Mouse (Mus musculus): ENCODE data around the gene S1pr4. TPM values are rescaled to one million over a fixed set of nuclear protein-coding genes. Genes with fewer than 3 reads are reported as not detected.
A peak's percentile ranks its signal among the peaks of the same experiment; 100 is the strongest.

S1pr4 gene
- 1 to 10 TPM in 1 of 2 experiments, under 1 TPM in 1; 0.96 to 1.2 TPM for total RNA-seq (2021)
- long read RNA-seq, experiment 1, transcript S1pr4-201 (1 exons, 2,386 nt): major isoform, 5 of 5 reads
- long read RNA-seq, experiment 1, partial matches to known transcripts: 0 of 5 reads
- long read RNA-seq, experiment 1, other reads (novel, unspliced or antisense): 0 of 5 reads
- long read RNA-seq, experiment 2, partial matches to known transcripts: 0 of 3 reads
- long read RNA-seq, experiment 2, other reads (novel, unspliced or antisense): 0 of 3 reads

- no peak for DNase-seq
- intact Hi-C loops (cut with DNase I): loop anchor here (5.0 kb wide), 2 partner anchors 102 to 672 kb away; partner anchors contain the start of gene Tle6
Observed at GRCm38 (mm10) chr10:81500032-81500431, at the start of gene S1pr4. Gene S1pr4, minus strand, starts transcription at chr10:81500132.

- intact Hi-C loops (cut with DNase I): loop anchor here (10.0 kb wide), 1 partner anchor 164 kb away; the partner anchor contains the start of genes Dohh, Gm48551 and Gm48552
- no peak for DNase-seq
Observed at GRCm38 (mm10) chr10:81548944-81549343, 49.0 kb upstream of the S1pr4 start.

DNA sequence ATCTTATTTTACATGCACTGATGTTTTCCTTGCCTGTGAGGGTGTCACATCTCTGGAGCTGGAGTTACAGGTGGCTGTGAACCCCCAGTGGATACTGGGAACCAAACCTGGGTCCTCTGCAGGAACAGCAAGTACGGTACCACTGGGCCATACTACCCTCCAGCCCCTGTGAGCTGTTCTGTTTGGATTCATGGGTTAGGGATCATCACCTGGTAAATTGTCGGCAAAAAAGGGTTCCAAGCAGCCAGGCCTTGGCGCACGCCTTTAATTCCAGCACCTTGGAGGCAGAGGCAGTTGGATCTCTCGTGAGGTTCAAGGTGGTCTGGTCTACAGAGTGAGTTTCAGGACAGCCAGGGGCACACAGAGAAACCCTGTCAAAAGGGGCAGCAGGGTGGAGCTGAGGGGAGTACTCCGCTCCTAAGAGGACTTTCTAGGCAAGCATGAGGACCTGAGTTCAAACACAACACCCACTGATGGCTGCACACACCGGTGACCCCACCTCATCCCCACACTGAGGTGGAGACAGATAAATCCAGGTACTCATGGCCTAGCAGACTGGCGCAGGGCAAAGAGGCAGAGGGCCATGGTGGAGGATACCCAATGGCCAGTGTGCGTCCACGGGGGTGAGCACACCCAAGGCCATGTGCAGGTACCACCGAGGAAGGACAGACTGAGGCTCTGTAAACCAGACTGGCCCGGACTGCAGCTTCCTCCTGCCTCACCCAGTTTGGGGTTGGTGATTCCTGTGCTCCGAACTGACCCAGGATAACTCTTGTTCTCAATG lies 47.0 kb upstream of the S1pr4 start:
- intact Hi-C loops (cut with DNase I): loop anchor here (10.0 kb wide), 1 partner anchor 162 kb away; the partner anchor contains the start of genes Dohh, Gm48551 and Gm48552

GRCm38 (mm10) chr10:81546332-81546731 lies 46.4 kb upstream of the S1pr4 start:
- intact Hi-C loops (cut with DNase I): loop anchor here (10.0 kb wide), 1 partner anchor 162 kb away; the partner anchor contains the start of genes Dohh, Gm48551 and Gm48552
- no peak for DNase-seq

More for the DNA sequence above, 47.0 kb upstream of the S1pr4 start:
- DNase-seq: no peak

GRCm38 (mm10) chr10:81545161-81545747 lies 45.3 kb upstream of the S1pr4 start, which contains the start of gene Gna11:
Gene Gna11, minus strand, starts transcription at chr10:81545190.
- DNase-seq: peak; percentile 100
- intact Hi-C loops (cut with DNase I): loop anchor here (10.0 kb wide), 1 partner anchor 160 kb away; the partner anchor contains the start of genes Dohh, Gm48551 and Gm48552

- no peak for DNase-seq
- intact Hi-C loops (cut with DNase I): loop anchor here (10.0 kb wide), 1 partner anchor 160 kb away; the partner anchor contains the start of genes Dohh, Gm48551 and Gm48552
Observed at GRCm38 (mm10) chr10:81544296-81545160, 44.6 kb upstream of the S1pr4 start.

DNA sequence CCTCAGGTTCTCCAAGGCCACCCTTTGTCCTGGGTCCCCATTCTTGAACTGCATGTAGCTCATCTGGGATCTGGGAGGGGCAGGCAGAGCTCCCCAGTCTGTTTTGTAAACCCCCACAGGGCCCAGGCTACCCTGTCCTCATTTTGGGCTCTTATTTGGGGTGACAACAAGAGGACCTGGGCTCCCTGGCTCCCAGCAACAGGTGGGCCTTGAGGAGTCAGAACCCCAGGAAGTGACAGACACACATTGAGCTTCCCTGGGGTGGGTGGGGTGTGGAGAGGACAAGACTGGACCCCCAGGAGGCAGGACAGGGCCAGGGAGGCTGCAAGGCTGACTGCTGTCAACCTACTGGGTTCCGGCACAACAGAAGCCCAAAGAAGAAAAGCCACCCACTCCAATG lies 43.7 kb upstream of the S1pr4 start:
- intact Hi-C loops (cut with DNase I): loop anchor here (10.0 kb wide), 1 partner anchor 159 kb away; the partner anchor contains the start of genes Dohh, Gm48551 and Gm48552

GRCm38 (mm10) chr10:81542727-81543460 lies 43.0 kb upstream of the S1pr4 start:
- intact Hi-C loops (cut with DNase I): loop anchor here (10.0 kb wide), 1 partner anchor 158 kb away; the partner anchor contains the start of genes Dohh, Gm48551 and Gm48552
- no peak for DNase-seq

More for the DNA sequence above, 43.7 kb upstream of the S1pr4 start:
- DNase-seq: no peak

DNA sequence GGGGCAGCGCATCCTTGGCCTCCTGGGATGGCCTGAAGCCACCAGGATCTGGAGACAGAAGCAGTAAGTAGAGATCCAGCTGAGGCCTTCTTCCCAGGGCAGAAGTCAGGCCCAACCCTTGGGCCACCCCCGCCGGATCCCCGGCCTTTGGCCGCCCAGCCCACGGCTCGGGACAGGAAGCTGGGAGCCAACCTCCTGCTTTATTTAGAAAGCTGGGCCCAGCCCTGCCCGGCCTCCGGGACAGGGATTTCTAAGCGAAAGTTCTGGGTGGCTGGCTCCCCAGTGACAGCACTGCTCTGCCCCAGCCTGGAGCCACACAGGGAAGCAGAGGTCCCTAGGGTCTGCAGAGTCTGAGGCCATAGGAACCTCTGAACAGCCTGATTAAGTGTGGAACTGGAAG lies 41.9 kb upstream of the S1pr4 start:
- peak; percentile 75 to 80 for DNase-seq
- intact Hi-C loops (cut with DNase I): loop anchor here (10.0 kb wide), 1 partner anchor 157 kb away; the partner anchor contains the start of genes Dohh, Gm48551 and Gm48552

GRCm38 (mm10) chr10:81541363-81541762 lies 41.4 kb upstream of the S1pr4 start:
- intact Hi-C loops (cut with DNase I): loop anchor here (10.0 kb wide), 1 partner anchor 157 kb away; the partner anchor contains the start of genes Dohh, Gm48551 and Gm48552
- DNase-seq: no peak

DNA sequence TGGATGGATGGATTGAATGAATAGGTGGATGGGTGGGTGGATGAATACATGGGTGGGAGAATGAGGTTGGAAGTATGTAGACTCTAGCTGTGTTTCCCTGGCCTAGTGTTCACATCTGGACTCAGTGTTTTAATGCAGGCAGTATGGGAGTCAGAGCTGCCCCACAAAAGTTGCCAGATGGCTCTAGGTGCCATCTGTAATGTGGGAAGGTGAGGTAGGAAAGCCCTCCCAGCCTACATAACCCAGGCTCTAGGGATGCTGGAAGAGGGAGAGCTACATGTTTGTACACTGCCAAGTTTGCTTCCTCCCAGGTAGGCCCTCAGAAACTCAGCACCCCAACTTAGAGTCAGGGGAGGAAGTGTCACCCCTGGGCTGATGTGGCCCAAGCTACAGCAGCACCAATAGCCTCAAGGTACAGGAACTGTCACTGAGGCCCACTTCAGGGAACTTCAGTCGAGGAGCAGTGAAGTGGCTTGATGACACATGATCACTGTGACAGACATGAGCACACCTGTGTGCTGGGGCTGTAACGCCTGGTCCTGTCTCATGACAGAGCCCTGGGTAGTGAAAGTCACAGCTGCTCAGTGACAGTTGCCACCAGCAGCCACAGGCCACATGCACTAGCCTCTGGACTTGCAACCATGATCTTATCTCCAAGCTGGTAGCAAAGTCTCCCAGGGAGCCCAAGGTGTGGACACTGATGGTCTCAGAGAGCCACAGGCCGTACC lies 38.6 kb upstream of the S1pr4 start:
- intact Hi-C loops (cut with DNase I): no loop called here
- DNase-seq: no peak

- intact Hi-C loops (cut with DNase I): no loop called here
- no peak for DNase-seq
Observed at GRCm38 (mm10) chr10:81537429-81537828, 37.5 kb upstream of the S1pr4 start.

DNA sequence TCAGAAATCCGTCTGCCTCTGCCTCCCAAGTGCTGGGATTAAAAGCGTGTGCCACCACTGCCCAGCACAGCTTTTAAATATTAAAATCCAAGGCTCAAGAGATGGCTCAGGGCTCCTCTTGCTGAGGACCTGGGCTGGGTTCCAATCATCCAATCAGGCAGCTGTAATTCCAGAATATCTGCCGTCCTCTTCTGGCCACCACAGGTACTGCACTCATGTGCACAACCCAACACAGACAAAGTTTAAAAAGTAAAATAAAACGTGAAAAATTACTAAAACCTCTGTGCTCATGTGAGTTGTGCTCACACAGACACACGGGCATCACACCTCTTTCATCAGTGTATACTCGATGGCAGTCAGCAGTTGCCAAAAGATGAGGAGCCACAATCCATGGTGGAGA lies 36.8 kb upstream of the S1pr4 start:
- intact Hi-C loops (cut with DNase I): no loop called here
- DNase-seq: peak in 1 of 2 experiments; percentile 40

- intact Hi-C loops (cut with DNase I): no loop called here
- no peak for DNase-seq
Observed at GRCm38 (mm10) chr10:81534826-81535225, 34.9 kb upstream of the S1pr4 start.

DNA sequence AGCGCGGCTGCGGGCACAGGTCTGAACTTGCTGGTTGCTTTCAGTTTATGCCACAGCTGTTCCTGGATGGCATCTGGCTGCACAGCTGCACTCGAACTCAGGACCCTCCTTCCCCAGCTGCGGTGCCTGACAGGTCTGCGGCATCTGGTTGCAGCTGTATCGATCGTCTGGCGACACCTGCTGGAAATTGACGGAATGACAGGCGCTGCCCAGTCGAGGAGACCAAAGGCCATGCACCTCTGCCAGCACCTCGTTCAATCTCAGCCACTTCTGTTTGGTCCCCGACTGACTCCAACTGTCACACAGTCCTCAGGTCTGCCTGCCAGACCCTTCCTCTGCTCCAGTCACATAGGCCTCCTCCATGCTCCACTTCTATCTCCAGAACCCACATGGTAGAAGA lies 26.8 kb upstream of the S1pr4 start:
- DNase-seq: peak; percentile 85 to 93
- intact Hi-C loops (cut with DNase I): loop anchor here (1.0 kb wide), 1 partner anchor 24 kb away; no protein-coding TSS in a partner anchor

DNA sequence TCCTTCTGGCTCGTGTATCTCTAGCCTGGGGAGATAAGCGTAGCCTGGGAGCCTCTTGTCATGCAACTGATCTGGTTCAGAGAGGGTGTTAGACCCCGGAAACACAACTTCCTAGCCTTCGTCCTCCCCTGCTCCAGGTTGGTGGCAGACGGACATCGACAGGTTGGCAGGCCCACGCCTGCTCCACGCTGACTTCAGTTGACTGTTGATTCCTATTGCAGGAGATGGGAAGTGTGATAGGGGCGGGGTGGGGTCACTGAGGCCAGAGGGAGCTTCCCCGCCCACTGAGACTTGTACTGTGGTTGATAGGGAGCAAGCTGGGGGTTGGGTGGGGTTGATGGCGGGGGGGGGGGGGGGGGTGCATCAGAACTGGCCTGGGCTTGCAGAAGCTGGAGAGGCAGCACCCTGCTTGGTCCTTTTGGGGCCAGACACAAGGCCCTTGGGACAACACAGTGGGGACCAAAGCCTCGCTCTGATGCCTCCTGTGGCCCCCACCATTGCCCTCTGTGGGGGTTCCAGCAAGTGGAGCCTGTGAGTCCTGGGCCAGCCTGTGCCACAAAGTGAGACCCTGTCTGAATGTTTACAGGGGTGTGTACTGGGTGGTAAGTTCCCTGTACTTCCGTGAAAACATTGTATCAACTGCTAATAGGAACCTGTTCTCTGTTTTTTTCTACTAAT lies 25.2 kb upstream of the S1pr4 start:
- no peak for DNase-seq

DNA sequence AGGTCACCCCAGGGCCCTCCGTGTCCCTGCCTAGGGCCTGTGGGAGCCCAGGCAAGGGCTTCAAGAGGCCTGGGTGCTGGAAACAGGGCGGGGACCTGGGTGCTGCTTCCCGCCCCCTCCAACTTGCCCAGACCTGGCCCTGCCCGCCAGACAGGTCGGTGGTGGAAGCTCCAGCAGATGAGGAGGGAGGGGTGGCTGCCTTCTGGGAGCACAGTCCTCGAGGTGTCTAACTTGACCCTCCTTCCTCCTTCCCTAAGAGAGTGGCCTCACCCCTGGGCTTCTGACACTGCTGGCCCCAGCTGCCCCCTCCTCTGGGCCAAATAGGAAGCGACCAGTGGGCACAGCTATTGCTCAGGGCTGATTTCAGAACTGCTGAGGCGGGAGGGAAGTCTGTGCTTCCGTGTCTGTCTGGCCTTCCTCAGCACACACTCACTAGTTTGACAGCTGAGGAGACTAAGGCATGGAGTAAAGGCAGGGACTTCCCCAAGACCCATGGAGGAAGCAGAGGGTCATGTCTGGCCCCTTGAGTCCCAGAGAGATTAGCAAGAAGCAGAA lies 24.2 kb upstream of the S1pr4 start, which contains the start of gene Gna15:
TSS of gene Gna15 (minus strand) at position 175 of the 555 bp plus-strand sequence.
- no peak for DNase-seq
- intact Hi-C loops (cut with DNase I): no loop called here

More for the DNA sequence above, 25.2 kb upstream of the S1pr4 start:
- intact Hi-C loops (cut with DNase I): no loop called here
